Mouse (Mus musculus) CH12.LX (cell line): Measurements from ENCODE around the gene Gm45233. TPM values are rescaled to one million over a fixed set of nuclear protein-coding genes. Genes with fewer than 3 reads are reported as not detected.

Source experiments
- DNase-seq: peaks from one replicate; pipeline ENCODE4 v3.0.0-alpha.2; 2013; ENCODE audit errors: extremely low read depth
- H3K27ac ChIP-seq: 2 replicates; pipeline ENCODE4 v1.5.1; 2012; ENCODE audit warnings: low read depth, mild to moderate bottlenecking, control low read depth, moderate library complexity; ENCODE audit not compliant: insufficient read depth
- H3K27me3 ChIP-seq: replicated peaks from 2 replicates; pipeline ENCODE3; 2012; ENCODE audit warnings: inconsistent platforms
- H3K36me3 ChIP-seq, 2 experiments: replicated peaks in 1 of 2; 2 replicates each; pipeline versions ENCODE3 to v1.6.1; 2012; ENCODE audit warnings: inconsistent platforms in 1 of 2, low read length in 1 of 2, mild to moderate bottlenecking in 1 of 2, mixed read lengths in 1 of 2, moderate library complexity in 1 of 2; ENCODE audit not compliant: control insufficient read depth in 1 of 2, insufficient read depth in 1 of 2
- H3K4me1 ChIP-seq, 2 experiments: 2 replicates each; pipeline ENCODE4 v1.6.1; 2012; ENCODE audit warnings: inconsistent platforms in 1 of 2, moderate library complexity in 1 of 2; ENCODE audit not compliant: insufficient read depth in 2 of 2, control insufficient read depth in 1 of 2
- H3K4me2 ChIP-seq: 2 replicates; pipeline ENCODE4 v1.6.1; 2012; ENCODE audit warnings: low read depth, mild to moderate bottlenecking, control low read depth; ENCODE audit not compliant: poor library complexity, insufficient read depth, severe bottlenecking
- H3K4me3 ChIP-seq, 3 experiments: fragments of 150-350 bp in 1 of 3; sonication (generic) in 1 of 3; replicated peaks in 1 of 3; 2 replicates each; pipeline versions ENCODE3 to v1.5.1; 2011 to 2012; ENCODE audit warnings: low read depth in 2 of 3, low read length in 2 of 3, mild to moderate bottlenecking in 2 of 3, moderate library complexity in 2 of 3, control low read depth in 1 of 3, improper control_type of control experiment in 1 of 3, inconsistent platforms in 1 of 3, mixed read lengths in 1 of 3; ENCODE audit not compliant: poor library complexity in 1 of 3
- H3K79me2 ChIP-seq: replicated peaks from 2 replicates; pipeline ENCODE4 v1.6.1; 2012; ENCODE audit warnings: mild to moderate bottlenecking, moderate library complexity; ENCODE audit not compliant: control insufficient read depth, poor library complexity, insufficient read depth, severe bottlenecking; ENCODE audit errors: extremely low read depth
- H3K9ac ChIP-seq: 2 replicates; pipeline ENCODE4 v1.6.1; 2012; ENCODE audit warnings: low read depth, mild to moderate bottlenecking, control low read depth, moderate library complexity; ENCODE audit not compliant: insufficient read depth
- H3K9me3 ChIP-seq: replicated peaks from 2 replicates; pipeline ENCODE3; 2012; ENCODE audit warnings: low read length, inconsistent platforms, mixed read lengths
- BHLHE40 ChIP-seq: IDR thresholded peaks from 2 replicates; pipeline ENCODE4 v1.6.1; 2011; ENCODE audit warnings: mild to moderate bottlenecking, low read depth, low read length, improper control_type of control experiment
- CHD1 ChIP-seq: IDR thresholded peaks from 2 replicates; pipeline ENCODE4 v1.6.1; 2012; ENCODE audit warnings: low read depth, low read length, improper control_type of control experiment, inconsistent platforms
- CHD2 ChIP-seq: IDR thresholded peaks from 2 replicates; pipeline ENCODE4 v1.6.1; 2011; ENCODE audit warnings: low read length, improper control_type of control experiment
- CTCF ChIP-seq, 2 experiments: IDR thresholded peaks in 1 of 2; conservative IDR thresholded peaks in 1 of 2; 2 replicates each; pipeline ENCODE4 v1.5.1; 2011 to 2012; ENCODE audit warnings: low read depth in 2 of 2, low read length in 2 of 2, improper control_type of control experiment in 1 of 2, inconsistent platforms in 1 of 2, mild to moderate bottlenecking in 1 of 2, moderate library complexity in 1 of 2
- ELF1 ChIP-seq: IDR thresholded peaks from 2 replicates; pipeline ENCODE4 v1.6.1; 2014; ENCODE audit warnings: low read depth, mild to moderate bottlenecking, inconsistent platforms, low read length, improper control_type of control experiment
- EP300 ChIP-seq: IDR thresholded peaks from 2 replicates; pipeline ENCODE4 v1.6.1; 2011; ENCODE audit warnings: low read length, improper control_type of control experiment
- JUN ChIP-seq: IDR thresholded peaks from 2 replicates; pipeline ENCODE4 v1.6.1; 2011; ENCODE audit warnings: low read depth, mild to moderate bottlenecking, low read length, improper control_type of control experiment, moderate library complexity; ENCODE audit not compliant: insufficient read depth
- KAT2A ChIP-seq: IDR thresholded peaks from 2 replicates; pipeline ENCODE4 v1.6.1; 2012; ENCODE audit warnings: low read length, improper control_type of control experiment, inconsistent platforms; ENCODE audit not compliant: insufficient replicate concordance
- MEF2A ChIP-seq: IDR thresholded peaks from 2 replicates; pipeline ENCODE4 v1.6.1; 2014; ENCODE audit warnings: low read depth, mild to moderate bottlenecking, inconsistent platforms, low read length, improper control_type of control experiment, borderline replicate concordance
- MXI1 ChIP-seq: IDR thresholded peaks from 2 replicates; pipeline ENCODE4 v1.6.1; 2011; ENCODE audit warnings: mild to moderate bottlenecking, low read depth, low read length, improper control_type of control experiment
- NRF1 ChIP-seq: IDR thresholded peaks from 2 replicates; pipeline ENCODE4 v1.6.1; 2014; ENCODE audit warnings: low read depth, mild to moderate bottlenecking, inconsistent platforms, low read length, improper control_type of control experiment, moderate library complexity
- POLR2A ChIP-seq: IDR thresholded peaks from 2 replicates; pipeline ENCODE4 v1.6.1; 2011; ENCODE audit warnings: low read depth, mild to moderate bottlenecking, improper control_type of control experiment, low read length
- RAD21 ChIP-seq: IDR thresholded peaks from 2 replicates; pipeline ENCODE4 v1.6.1; 2011; ENCODE audit warnings: low read depth, mild to moderate bottlenecking, low read length, improper control_type of control experiment, moderate library complexity
- TBP ChIP-seq: conservative IDR thresholded peaks from 2 replicates; pipeline ENCODE4 v1.6.1; 2011; ENCODE audit warnings: low read depth, low read length, improper control_type of control experiment
- TCF12 ChIP-seq: IDR thresholded peaks from 2 replicates; pipeline ENCODE4 v1.6.1; 2014; ENCODE audit warnings: low read depth, mild to moderate bottlenecking, inconsistent platforms, low read length, improper control_type of control experiment
- UBTF ChIP-seq: IDR thresholded peaks from 2 replicates; pipeline ENCODE4 v1.6.1; 2012; ENCODE audit warnings: low read depth, mild to moderate bottlenecking, inconsistent platforms, low read length, improper control_type of control experiment, moderate library complexity
- USF2 ChIP-seq: conservative IDR thresholded peaks from 2 replicates; pipeline ENCODE4 v1.6.1; 2011; ENCODE audit warnings: low read depth, low read length, improper control_type of control experiment
- ZC3H11A ChIP-seq: IDR thresholded peaks from 2 replicates; pipeline ENCODE4 v1.6.1; 2012; ENCODE audit warnings: low read depth, mild to moderate bottlenecking, inconsistent platforms, low read length, improper control_type of control experiment
- ZKSCAN1 ChIP-seq: IDR thresholded peaks from 2 replicates; pipeline ENCODE4 v1.6.1; 2012; ENCODE audit warnings: low read depth, inconsistent platforms, low read length, improper control_type of control experiment, borderline replicate concordance
- ZNF384 ChIP-seq: IDR thresholded peaks from 2 replicates; pipeline ENCODE4 v1.6.1; 2012; ENCODE audit warnings: low read depth, low read length, improper control_type of control experiment, inconsistent platforms
- dilution Hi-C: fragments of 300-500 bp; cut with MboI; formaldehyde crosslinking; loops from 2 replicates; pipeline ENCODE4 v1.14.3; 2020; ENCODE audit warnings: low sequenced_read_pairs; ENCODE audit not compliant: extremely low pct_unique_long_range_greater_than_20kb, extremely low pct_ligation_motif_present
- in situ Hi-C: fragments of 300-500 bp; cut with MboI; formaldehyde crosslinking; loops from 3 replicates; pipeline ENCODE4 v1.14.3; 2019; ENCODE audit warnings: low sequenced_read_pairs, low pct_ligation_motif_present, low pct_unique_long_range_greater_than_20kb, mixed read lengths
- polyA plus RNA-seq: library from polyadenylated mRNA; unstranded; fragments of >175 nt; gene quantifications from 2 replicates; pipeline ENCODE4 v1.2.1, GENCODE M21; 2012; ENCODE audit warnings: low read depth; ENCODE audit not compliant: insufficient read length
- total RNA-seq, 2 experiments: library from RNA; depleted of rRNA; stranded (reverse); fragments of 300-350 nt in 1 of 2; fragments of >200 nt in 1 of 2; gene quantifications; 2 replicates each; pipeline ENCODE4 v1.2.3; 2012 to 2014

The Gm45233 gene
- total and polyA plus RNA-seq, 3 experiments: 0.66 TPM; not detected in 2

DNA sequence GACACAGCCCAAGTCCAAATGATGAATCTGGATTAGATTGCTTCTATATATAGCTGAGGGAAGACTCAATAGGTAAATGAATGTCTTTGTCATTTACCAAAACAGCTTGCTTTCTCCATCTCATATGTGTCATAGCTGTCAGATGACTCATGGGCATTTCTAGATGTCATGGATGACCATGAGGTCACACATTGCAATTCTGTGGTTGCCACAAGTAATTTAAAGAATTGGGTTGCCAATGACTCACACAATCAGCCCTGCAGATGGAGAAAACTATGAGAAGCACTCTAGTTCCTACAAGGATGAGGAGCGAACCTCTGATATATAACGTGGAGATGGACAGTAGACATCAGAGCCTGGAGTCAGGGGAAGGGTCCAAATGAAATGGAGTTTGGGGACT is 44.4 kb upstream of the Gm45233 start:
- peaks cover 2% of the 10 kb centered on the region for H3K9me3 ChIP-seq
- no peak overlapping the region for H3K4me3 ChIP-seq
- DNase-seq: no peak
- dilution Hi-C loops: no loop called here
- H3K79me2 ChIP-seq: no peaks in the 10 kb centered on the region
- TF ChIP-seq USF2 (no peak), MXI1 (no peak), NRF1 (no peak), EP300 (no peak), RAD21 (no peak), KAT2A (no peak), ZC3H11A (no peak), ELF1 (no peak), CHD1 (no peak)
- no peaks in the 10 kb centered on the region for H3K36me3 ChIP-seq
- H3K4me1 ChIP-seq: peaks cover 0 to 36% of the 10 kb centered on the region in 2 experiments; a peak in 2 of 4 replicates
- H3K27ac ChIP-seq: no peak overlapping the region
- H3K4me2 ChIP-seq: no peak overlapping the region
- in situ Hi-C loops: no loop called here
- H3K9ac ChIP-seq: no peak overlapping the region
- H3K27me3 ChIP-seq: no peaks in the 10 kb centered on the region

- DNase-seq: no peak
- Histone ChIP-seq H3K27ac (no peak overlapping the region), H3K4me2 (no peak overlapping the region), H3K9ac (no peak overlapping the region), H3K4me3 (no peak overlapping the region), H3K4me1 (peaks cover 7 to 20% of the 10 kb centered on the region in 2 experiments; a peak in 3 of 4 replicates), H3K9me3 (peaks cover 2% of the 10 kb centered on the region), H3K79me2 (no peaks in the 10 kb centered on the region), H3K36me3 (no peaks in the 10 kb centered on the region), H3K27me3 (no peaks in the 10 kb centered on the region)
- in situ Hi-C loops (loop anchor here (25.0 kb wide), 1 partner anchor 1385 kb away; no protein-coding TSS in a partner anchor), dilution Hi-C loops (no loop called here)
- no peak for TF ChIP-seq CHD2
- TF ChIP-seq UBTF: no peak
- no peak for TF ChIP-seq TCF12
- TF ChIP-seq TBP: no peak
- TF ChIP-seq ZNF384: no peak
- TF ChIP-seq BHLHE40: no peak
- no peak for TF ChIP-seq POLR2A
These were observed 41.2 kb upstream of the Gm45233 start for GRCm38 (mm10) chr7:43402718-43403117.

- in situ Hi-C loops (loop anchor here (25.0 kb wide), 1 partner anchor 1380 kb away; no protein-coding TSS in a partner anchor), dilution Hi-C loops (no loop called here)
- Histone ChIP-seq H3K4me2 (no peak overlapping the region), H3K36me3 (peaks cover 16 to 30% of the 10 kb centered on the region in 2 experiments), H3K4me3 (peak overlapping the region in 2 of 3 experiments; percentile 67 to 69), H3K79me2 (peaks cover 10% of the 10 kb centered on the region; the same call in 1 of the 2 replicates), H3K9me3 (no peaks in the 10 kb centered on the region), H3K27ac (no peak overlapping the region; the same call in 1 of the 2 replicates), H3K27me3 (no peaks in the 10 kb centered on the region), H3K4me1 (peaks cover 14 to 38% of the 10 kb centered on the region in 2 experiments), H3K9ac (no peak overlapping the region)
- TF ChIP-seq CTCF (conservative IDR thresholded peaks at IDR 0.05 in 1 of 2, IDR thresholded peaks at IDR 0.05 in 1 of 2; ENCODE audit: low read depth in 2 of 2, low read length in 2 of 2) (no peak), MEF2A (no peak), MXI1 (no peak), ZKSCAN1 (no peak), JUN (no peak), CHD1 (no peak), BHLHE40 (no peak), RAD21 (no peak), TBP (peak; percentile 37; the same call in 1 of the 2 replicates)
- peak; percentile 79 for DNase-seq
These were observed 36.4 kb upstream of the Gm45233 start for GRCm38 (mm10) chr7:43407573-43407972.
